Mouse (Mus musculus) kidney, embryonic 14.5 days (tissue): ENCODE measurements around the gene Orai3. TPM values are rescaled to one million over a fixed set of nuclear protein-coding genes. Genes with fewer than 3 reads are reported as not detected.

ENCODE experiments used
- ATAC-seq: fragments of 200-750 bp; cut with Nextera tagmentation; 2 replicates; pipeline ENCODE4 v1.8.0; 2017; ENCODE audit warnings: moderate number of reproducible peaks, mild to moderate bottlenecking, moderate TSS enrichment, moderate library complexity; ENCODE audit not compliant: low FRiP score, low TSS enrichment
- H3K27ac ChIP-seq: fragments of 300-500 bp; sonication (generic); 2 replicates; pipeline ENCODE4 v1.5.1; 2014; ENCODE audit warnings: low read depth, mild to moderate bottlenecking, low read length, moderate library complexity, mixed read lengths
- H3K27me3 ChIP-seq: fragments of 300-500 bp; sonication (generic); 2 replicates; pipeline ENCODE4 v1.6.1; 2014; ENCODE audit warnings: mild to moderate bottlenecking, low read length; ENCODE audit not compliant: control insufficient read depth, insufficient read depth
- H3K36me3 ChIP-seq: fragments of 300-500 bp; sonication (generic); 2 replicates; pipeline ENCODE4 v1.6.1; 2014; ENCODE audit warnings: low read length, mixed read lengths; ENCODE audit not compliant: control insufficient read depth, insufficient read depth
- H3K4me1 ChIP-seq: fragments of 300-500 bp; sonication (generic); 2 replicates; pipeline ENCODE4 v1.6.1; 2014; ENCODE audit warnings: low read length, mixed read lengths; ENCODE audit not compliant: control insufficient read depth, insufficient read depth
- H3K4me2 ChIP-seq: fragments of 300-500 bp; sonication (generic); replicated peaks from 2 replicates; pipeline ENCODE4 v1.6.1; 2014; ENCODE audit warnings: low read depth, mild to moderate bottlenecking, low read length
- H3K4me3 ChIP-seq: fragments of 300-500 bp; sonication (generic); 2 replicates; pipeline ENCODE4 v1.5.1; 2014; ENCODE audit warnings: mild to moderate bottlenecking, low read length
- H3K9ac ChIP-seq: fragments of 300-500 bp; sonication (generic); 2 replicates; pipeline ENCODE4 v1.6.1; 2014; ENCODE audit warnings: low read depth, mild to moderate bottlenecking, low read length, moderate library complexity
- H3K9me3 ChIP-seq: fragments of 300-500 bp; sonication (generic); 2 replicates; pipeline ENCODE4 v1.6.1; 2016; ENCODE audit warnings: low read length; ENCODE audit not compliant: control insufficient read depth
- WGBS: fragments of 180-500 bp; shearing (Covaris S2); extraction: QIAGEN DNeasy Blood & Tissue Kit; methylation state at CpG from one replicate; pipeline ENCODE4 v1.1.7; 2014; 5-methylcytosine and 5-hydroxymethylcytosine counted together
- polyA plus RNA-seq: library from polyadenylated mRNA; unstranded; fragments of >200 nt; fragmentation: Nextera tagmentation; extraction: Ambion mirVana; gene quantifications from 2 replicates; pipeline ENCODE4 v1.2.1, GENCODE M21; 2014

Orai3 gene
- polyA plus RNA-seq, 1 experiment from 2014 or later: 19.7 TPM

GRCm38 (mm10) chr7:127776878-127777473, 7.4 kb downstream of the Orai3 start:
- peak overlapping the region; percentile 82 for H3K4me2 ChIP-seq
- peaks cover 37% of the 10 kb centered on the region for H3K36me3 ChIP-seq
- under 1% methylated on average over 48 of the region's 70 CpGs for WGBS

GRCm38 (mm10) chr7:127777474-127778266, 8.1 kb downstream of the Orai3 start:
- Histone ChIP-seq H3K4me1 (peaks cover 12% of the 10 kb centered on the region), H3K9ac (peak overlapping the region; percentile 96), H3K36me3 (peaks cover 44% of the 10 kb centered on the region), H3K4me2 (peak overlapping the region; percentile 82), H3K4me3 (peak overlapping the region; percentile 96), H3K27ac (peak overlapping the region; percentile 95), H3K9me3 (no peaks in the 10 kb centered on the region), H3K27me3 (no peaks in the 10 kb centered on the region)
- WGBS: 2% methylated on average over 63 of the region's 66 CpGs
- peak; percentile 59 for ATAC-seq

More at GRCm38 (mm10) chr7:127776878-127777473, 7.4 kb downstream of the Orai3 start:
- Histone ChIP-seq H3K27ac (peak overlapping the region; percentile 95), H3K4me3 (peak overlapping the region; percentile 96), H3K9ac (peak overlapping the region; percentile 96), H3K4me1 (peaks cover 12% of the 10 kb centered on the region), H3K9me3 (no peaks in the 10 kb centered on the region), H3K27me3 (no peaks in the 10 kb centered on the region)
- ATAC-seq: peak; percentile 91

- Histone ChIP-seq H3K9me3 (no peaks in the 10 kb centered on the region), H3K9ac (peak overlapping the region; percentile 96), H3K27me3 (no peaks in the 10 kb centered on the region), H3K27ac (no peak overlapping the region), H3K4me2 (peak overlapping the region; percentile 82), H3K4me1 (peaks cover 12% of the 10 kb centered on the region), H3K36me3 (peaks cover 50% of the 10 kb centered on the region), H3K4me3 (peak overlapping the region; percentile 96)
- WGBS: 78% methylated on average over 4 of the region's 4 CpGs
- ATAC-seq: no peak
Observed at GRCm38 (mm10) chr7:127778350-127778749, 8.7 kb downstream of the Orai3 start.

GRCm38 (mm10) chr7:127785308-127785707, 15.7 kb downstream of the Orai3 start, which contains the start of gene Gm49388:
Gene Gm49388 (plus strand): TSS chr7:127785608.
- Histone ChIP-seq H3K27me3 (no peaks in the 10 kb centered on the region), H3K9me3 (no peaks in the 10 kb centered on the region), H3K36me3 (peaks cover 99% of the 10 kb centered on the region), H3K27ac (no peak within 1 kb of the TSS), H3K9ac (no peak within 1 kb of the TSS), H3K4me3 (no peak within 1 kb of the TSS), H3K4me2 (no peak within 1 kb of the TSS), H3K4me1 (no peaks in the 10 kb centered on the region)
- ATAC-seq: no peak
- 95% methylated on average over 7 of the region's 7 CpGs for WGBS

- WGBS: 91% methylated on average over 23 of the region's 23 CpGs
- ATAC-seq: no peak
- H3K27ac ChIP-seq: no peak overlapping the region
- H3K36me3 ChIP-seq: peaks cover 78% of the 10 kb centered on the region
- H3K9ac ChIP-seq: no peak overlapping the region
- no peak overlapping the region for H3K4me3 ChIP-seq
- H3K9me3 ChIP-seq: no peaks in the 10 kb centered on the region
- H3K27me3 ChIP-seq: no peaks in the 10 kb centered on the region
- no peaks in the 10 kb centered on the region for H3K4me1 ChIP-seq
- no peak overlapping the region for H3K4me2 ChIP-seq
Observed at GRCm38 (mm10) chr7:127797076-127797845, 27.6 kb downstream of the Orai3 start.

GRCm38 (mm10) chr7:127798591-127798990, 29.0 kb downstream of the Orai3 start:
- Histone ChIP-seq H3K27me3 (no peaks in the 10 kb centered on the region), H3K36me3 (peaks cover 66% of the 10 kb centered on the region)

GRCm38 (mm10) chr7:127799211-127799610, 29.6 kb downstream of the Orai3 start:
- Histone ChIP-seq H3K4me1 (no peaks in the 10 kb centered on the region), H3K36me3 (peaks cover 59% of the 10 kb centered on the region), H3K4me3 (no peak overlapping the region), H3K27me3 (no peaks in the 10 kb centered on the region), H3K9me3 (no peaks in the 10 kb centered on the region), H3K27ac (no peak overlapping the region), H3K4me2 (no peak overlapping the region), H3K9ac (no peak overlapping the region)
- WGBS: 93% methylated on average over 13 of the region's 13 CpGs
- ATAC-seq: no peak

More at GRCm38 (mm10) chr7:127798591-127798990, 29.0 kb downstream of the Orai3 start:
- no peaks in the 10 kb centered on the region for H3K9me3 ChIP-seq
- no peak overlapping the region for H3K9ac ChIP-seq
- H3K4me2 ChIP-seq: no peak overlapping the region
- no peaks in the 10 kb centered on the region for H3K4me1 ChIP-seq
- WGBS: 90% methylated on average over 4 of the region's 4 CpGs
- H3K27ac ChIP-seq: no peak overlapping the region
- no peak overlapping the region for H3K4me3 ChIP-seq
- ATAC-seq: no peak

GRCm38 (mm10) chr7:127799738-127800137, 30.1 kb downstream of the Orai3 start:
- no peak overlapping the region for H3K9ac ChIP-seq
- H3K27ac ChIP-seq: no peak overlapping the region
- H3K9me3 ChIP-seq: no peaks in the 10 kb centered on the region
- H3K27me3 ChIP-seq: no peaks in the 10 kb centered on the region
- WGBS: 100% methylated on average over 1 of the region's 1 CpGs
- no peak overlapping the region for H3K4me2 ChIP-seq
- peak; percentile 40; the same call in 1 of the 2 replicates for ATAC-seq
- no peak overlapping the region for H3K4me3 ChIP-seq
- no peaks in the 10 kb centered on the region for H3K4me1 ChIP-seq
- H3K36me3 ChIP-seq: peaks cover 54% of the 10 kb centered on the region
